Mouse (Mus musculus): ENCODE data around the gene Auts2. TPM values are rescaled to one million over a fixed set of nuclear protein-coding genes. Genes with fewer than 3 reads are reported as not detected.
"Not testable (repeated sequence)": the region's sequence is repeated elsewhere in the genome, so short reads cannot be mapped to it uniquely, and the experiment has no call there.

The Auts2 gene
- 0.23 TPM for polyA plus RNA-seq (2021)

DNA sequence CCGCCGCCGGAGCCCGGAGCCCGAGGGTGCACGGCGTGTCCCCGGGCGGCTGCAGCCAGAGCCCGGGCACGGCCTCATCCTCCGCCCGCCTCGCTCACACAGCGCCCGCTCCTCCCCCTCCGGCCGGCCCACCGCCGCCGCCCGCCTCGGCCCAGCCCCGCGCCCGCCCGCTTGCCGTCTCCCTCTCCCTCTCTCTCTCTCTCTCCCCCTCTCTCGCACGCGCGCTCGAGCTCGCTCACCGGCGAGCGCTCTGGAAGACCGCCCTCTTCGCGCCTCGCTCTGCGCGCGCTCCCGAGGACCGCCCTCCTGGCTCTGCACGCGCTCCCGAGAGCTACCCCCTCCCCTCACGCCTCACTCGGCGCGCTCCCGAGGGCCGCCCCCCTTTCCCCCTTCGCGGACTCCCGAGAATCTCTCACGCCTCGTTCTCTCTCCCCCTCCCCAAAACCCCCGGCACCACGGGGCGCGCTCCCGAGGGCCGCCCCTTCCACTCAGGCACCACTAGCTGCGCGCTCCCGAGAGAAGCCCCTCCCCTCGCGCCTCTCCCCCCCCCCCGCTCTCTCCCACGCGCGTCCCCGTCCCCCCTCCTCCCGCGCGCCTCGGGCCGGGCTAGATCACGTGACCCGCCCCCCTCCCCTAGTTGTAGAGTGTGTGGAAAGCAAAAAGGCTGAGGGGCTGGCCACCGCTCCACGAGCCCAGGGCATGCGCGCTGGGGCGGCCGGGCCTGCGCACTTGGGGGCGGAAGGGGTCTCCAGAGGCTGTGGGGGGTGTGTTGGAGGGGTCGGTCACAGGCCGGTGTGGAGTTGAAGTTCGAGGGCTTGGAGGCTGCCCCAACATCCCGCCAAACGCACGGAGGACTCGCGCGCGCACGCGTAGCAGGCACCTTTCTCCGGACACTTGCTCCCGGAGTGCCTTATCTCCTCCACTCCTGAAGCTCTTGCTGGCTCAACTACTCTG, at the start of gene Auts2:
Auts2 (minus strand) TSS at position 227 of the 954 bp plus-strand sequence.
- peaks cover 4% of the 10 kb centered on the region for H3K27me3 ChIP-seq
- POLR2A ChIA-PET = no interaction called here
- in situ Hi-C loops (cut with MboI; ENCODE audit: low pct_unique_long_range_greater_than_20kb) = no loop called here
- no peak for DNase-seq (ENCODE audit: low read depth, low spot score)
- CTCF ChIA-PET = no interaction called here
- no peak for ATAC-seq
- no peak for TF ChIP-seq CTCF (IDR thresholded peaks at IDR 0.05)

- POLR2A ChIA-PET = interaction anchor here (0.6 kb wide), 1 partner anchor 298 kb away, joined by 3 read pairs; no protein-coding TSS in a partner anchor
Observed at GRCm38 (mm10) chr5:132591721-132592695, 48.9 kb upstream of the Auts2 start.

GRCm38 (mm10) chr5:132579774-132580173, 36.6 kb upstream of the Auts2 start:
- ATAC-seq (no peak), DNase-seq (ENCODE audit: low read depth, low spot score) (no peak)
- POLR2A ChIA-PET = no interaction called here
- H3K27me3 ChIP-seq = no peaks in the 10 kb centered on the region
- in situ Hi-C loops (cut with MboI; ENCODE audit: low pct_unique_long_range_greater_than_20kb) = no loop called here
- CTCF ChIA-PET = interaction anchor here (0.8 kb wide), 1 partner anchor 82 kb away, joined by 3 read pairs; no protein-coding TSS in a partner anchor
- TF ChIP-seq CTCF (IDR thresholded peaks at IDR 0.05) = no peak

More at GRCm38 (mm10) chr5:132591721-132592695, 48.9 kb upstream of the Auts2 start:
- no peaks in the 10 kb centered on the region for H3K27me3 ChIP-seq
- DNase-seq (ENCODE audit: low read depth, low spot score) = no peak
- in situ Hi-C loops (cut with MboI; ENCODE audit: low pct_unique_long_range_greater_than_20kb) = no loop called here
- ATAC-seq = no peak
- no peak for TF ChIP-seq CTCF (IDR thresholded peaks at IDR 0.05)
- CTCF ChIA-PET = no interaction called here

DNA sequence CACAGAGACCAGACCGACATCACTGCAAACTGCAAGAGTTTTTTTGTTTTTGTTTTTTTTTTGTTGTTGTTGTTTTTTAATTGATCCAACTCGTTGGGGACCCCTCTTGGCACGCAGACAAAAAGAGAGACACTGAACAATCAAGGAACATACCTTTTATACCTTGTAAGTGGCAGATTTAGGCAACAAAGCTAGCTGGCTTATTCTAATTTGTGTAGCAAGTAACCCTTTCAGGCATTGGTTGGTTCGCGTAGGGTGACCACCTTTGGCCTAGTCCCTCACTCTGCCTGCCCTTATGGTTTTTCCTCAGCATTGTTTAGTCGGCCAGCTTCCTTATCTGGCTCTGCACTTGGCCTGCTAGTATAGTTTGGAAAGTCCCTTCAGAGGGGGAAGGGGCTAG, 17.6 kb upstream of the Auts2 start:
- CTCF ChIA-PET; ATAC-seq; DNase-seq (ENCODE audit: low read depth, low spot score); in situ Hi-C loops (cut with MboI; ENCODE audit: low pct_unique_long_range_greater_than_20kb); H3K27me3 ChIP-seq; POLR2A ChIA-PET: not testable (repeated sequence)

DNA sequence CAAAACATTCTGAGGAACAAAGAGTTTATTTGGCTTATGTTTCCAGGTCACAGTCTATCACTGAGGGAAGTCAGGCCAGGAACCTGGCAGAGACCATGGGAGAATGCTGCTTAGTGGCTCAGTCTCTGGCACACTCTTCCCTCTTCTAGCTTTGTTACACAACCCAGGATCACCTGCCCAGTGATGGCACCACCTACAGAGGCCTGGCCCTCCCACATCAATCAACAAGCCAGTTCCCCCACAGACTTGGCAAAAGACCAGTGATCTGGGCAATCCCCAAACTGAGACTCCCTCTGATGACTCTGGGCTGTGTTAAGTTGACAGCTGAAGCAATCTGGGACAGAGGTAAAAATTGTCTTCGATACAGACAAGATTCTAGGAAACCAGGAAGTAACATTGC, 2.6 kb upstream of the Auts2 start:
- TF ChIP-seq CTCF (IDR thresholded peaks at IDR 0.05) = no peak
- in situ Hi-C loops (cut with MboI; ENCODE audit: low pct_unique_long_range_greater_than_20kb) = no loop called here
- peaks cover 4% of the 10 kb centered on the region for H3K27me3 ChIP-seq
- DNase-seq (ENCODE audit: low read depth, low spot score) (no peak), ATAC-seq (no peak)
- ChIA-PET CTCF (no interaction called here), POLR2A (no interaction called here)

DNA sequence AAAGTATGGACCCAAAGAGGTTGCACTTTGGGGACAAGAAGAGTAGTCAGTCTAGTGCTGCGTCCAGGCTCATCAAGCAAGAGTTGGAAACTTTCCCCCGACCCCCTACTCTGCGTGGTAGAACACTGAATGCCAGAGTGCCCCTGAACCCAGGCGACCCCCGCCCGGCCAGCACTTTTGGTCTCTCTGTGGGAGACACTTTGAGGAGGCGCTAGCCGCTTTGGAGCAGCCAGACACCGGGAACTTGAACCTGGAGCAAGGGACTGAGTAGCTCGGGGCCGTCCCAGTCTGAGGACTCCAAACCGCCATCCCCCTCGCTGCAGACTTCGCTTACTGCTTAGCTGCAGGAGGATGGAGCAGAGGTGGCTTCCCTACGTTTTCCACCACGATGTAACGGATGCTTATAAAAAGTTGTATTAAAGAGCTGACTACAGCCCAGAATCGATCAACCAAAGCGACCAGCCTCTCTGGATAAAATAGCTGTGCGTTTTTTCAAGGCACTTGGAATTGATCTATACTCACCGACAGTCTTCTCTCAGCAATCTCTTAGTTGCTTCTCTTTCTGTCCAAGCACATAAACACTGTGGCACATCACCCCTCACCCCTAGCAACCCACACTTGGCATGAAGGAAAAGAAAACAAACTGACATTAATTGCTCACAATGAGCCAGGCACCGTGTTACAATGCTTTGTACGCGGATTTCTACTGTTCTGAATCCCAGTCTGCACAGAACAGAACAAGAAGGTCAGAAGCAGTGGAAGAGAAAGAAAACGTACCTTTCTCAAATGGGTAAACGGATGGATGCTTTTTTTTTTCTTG, 1.2 kb upstream of the Auts2 start:
- POLR2A ChIA-PET = no interaction called here
- in situ Hi-C loops (cut with MboI; ENCODE audit: low pct_unique_long_range_greater_than_20kb) = no loop called here
- TF ChIP-seq CTCF (IDR thresholded peaks at IDR 0.05) = no peak
- no peak for DNase-seq (ENCODE audit: low read depth, low spot score)
- H3K27me3 ChIP-seq = peaks cover 4% of the 10 kb centered on the region
- no peak for ATAC-seq
- CTCF ChIA-PET = no interaction called here

GRCm38 (mm10) chr5:132542381-132543020, 643 bp downstream of the Auts2 start:
- DNase-seq (ENCODE audit: low read depth, low spot score) = no peak
- CTCF ChIA-PET = no interaction called here
- H3K27me3 ChIP-seq = peaks cover 4% of the 10 kb centered on the region
- no peak for TF ChIP-seq CTCF (IDR thresholded peaks at IDR 0.05)
- ATAC-seq = no peak
- POLR2A ChIA-PET = no interaction called here
- in situ Hi-C loops (cut with MboI; ENCODE audit: low pct_unique_long_range_greater_than_20kb) = no loop called here

GRCm38 (mm10) chr5:132541951-132542350, 1.2 kb downstream of the Auts2 start:
- TF ChIP-seq CTCF (IDR thresholded peaks at IDR 0.05) = no peak
- in situ Hi-C loops (cut with MboI; ENCODE audit: low pct_unique_long_range_greater_than_20kb) = no loop called here
- CTCF ChIA-PET = no interaction called here
- ATAC-seq = no peak
- POLR2A ChIA-PET = no interaction called here
- peaks cover 4% of the 10 kb centered on the region for H3K27me3 ChIP-seq
- DNase-seq (ENCODE audit: low read depth, low spot score) = no peak

DNA sequence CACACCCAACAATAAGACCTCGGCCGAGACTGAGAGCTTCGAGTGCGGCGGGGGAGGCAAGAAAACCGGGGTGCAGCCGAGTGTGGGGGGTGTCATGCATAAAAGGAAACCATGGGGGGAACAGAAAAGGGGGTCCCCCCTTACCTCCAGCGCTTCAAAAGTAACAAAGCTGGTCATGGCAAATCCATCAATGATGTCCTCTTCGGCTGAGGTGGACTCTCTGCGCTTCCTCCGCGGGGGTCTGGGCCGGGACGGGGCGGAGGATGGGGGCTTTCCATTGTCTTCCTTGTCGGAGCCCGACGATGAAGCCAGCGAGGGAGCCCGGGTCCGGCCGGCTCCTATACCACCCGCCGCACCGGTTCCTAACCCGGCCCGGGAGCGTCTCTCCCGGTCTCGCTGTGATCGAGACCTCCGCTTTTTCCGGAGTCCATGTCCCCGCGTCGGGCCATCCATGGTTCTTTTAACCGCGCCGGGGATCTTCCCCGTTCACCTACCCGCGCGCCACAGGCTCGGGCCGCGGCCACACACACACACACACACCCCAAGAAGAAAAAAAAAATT, 1.7 kb downstream of the Auts2 start:
- H3K27me3 ChIP-seq = peaks cover 4% of the 10 kb centered on the region
- ChIA-PET CTCF (interaction anchor here (0.8 kb wide), 1 partner anchor 10 kb away, joined by 3 read pairs; no protein-coding TSS in a partner anchor), POLR2A (no interaction called here)
- ATAC-seq (no peak), DNase-seq (ENCODE audit: low read depth, low spot score) (no peak)
- TF ChIP-seq CTCF (IDR thresholded peaks at IDR 0.05) = no peak
- in situ Hi-C loops (cut with MboI; ENCODE audit: low pct_unique_long_range_greater_than_20kb) = no loop called here
